Mouse (Mus musculus) megakaryocyte, embryonic 14.5 days (primary cell): ENCODE measurements around the gene Pemt.

Source experiments
- FLI1 ChIP-seq: IDR thresholded peaks from 2 replicates; pipeline ENCODE4 v1.6.1; 2012; ENCODE audit warnings: low read length, inconsistent platforms, mixed read lengths
- GATA1 ChIP-seq: IDR thresholded peaks from 3 replicates; pipeline ENCODE4 v1.6.1; 2012; ENCODE audit warnings: mixed read lengths, low read length, inconsistent platforms, borderline replicate concordance

DNA sequence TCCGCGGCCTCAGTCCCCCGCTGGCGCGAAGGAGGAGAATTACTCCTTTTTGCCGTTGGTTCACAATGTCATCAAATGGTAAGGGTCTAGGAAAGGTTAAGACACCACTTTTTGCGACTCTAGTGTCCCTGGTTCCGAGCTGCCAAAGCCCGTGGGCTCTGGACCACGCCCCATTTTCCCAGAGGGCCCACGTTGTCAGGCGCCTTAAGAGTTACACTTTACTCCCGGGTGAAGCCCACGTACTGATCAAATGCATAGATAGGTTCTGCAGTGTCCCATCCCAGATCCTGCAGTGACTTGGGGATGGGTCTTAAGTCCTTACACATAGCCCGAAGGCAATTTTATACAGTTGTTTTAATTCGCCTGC, 97.9 kb downstream of the Pemt start:
- no peak for TF ChIP-seq GATA1
- no peak for TF ChIP-seq FLI1
